Mouse (Mus musculus) thymus, postnatal 4 days (tissue): ENCODE measurements around the gene Rps15a.

Experiments
- DNase-seq: peaks from one replicate; pipeline ENCODE4 v3.0.0; 2021

Rps15a gene

GRCm38 (mm10) chr7:118113541-118114297 is 2.3 kb downstream of the Rps15a start:
- DNase-seq: no peak

GRCm38 (mm10) chr7:118111128-118111527 is 4.9 kb downstream of the Rps15a start:
- DNase-seq: no peak

DNA sequence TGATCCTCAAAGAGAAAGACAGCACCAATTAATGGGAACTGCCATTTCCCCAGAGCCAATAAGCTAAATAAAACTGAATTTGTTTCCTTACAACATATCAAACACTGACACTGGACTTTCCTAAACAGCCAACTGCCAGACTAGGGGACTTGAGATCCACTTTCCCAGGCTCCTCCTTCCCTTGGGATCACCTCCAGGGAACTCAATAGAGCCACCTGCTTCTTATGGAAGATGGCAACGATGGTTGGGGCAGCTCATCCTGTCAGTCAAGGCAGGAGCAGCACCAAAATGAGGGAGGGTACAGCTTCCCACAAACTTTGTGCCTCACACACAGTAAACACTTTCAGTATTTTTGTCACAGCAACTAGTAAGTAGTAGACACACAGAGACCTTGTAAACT is 8.3 kb downstream of the Rps15a start:
- no peak for DNase-seq

- no peak for DNase-seq
These were observed 11.4 kb downstream of the Rps15a start for GRCm38 (mm10) chr7:118104458-118105052.

DNA sequence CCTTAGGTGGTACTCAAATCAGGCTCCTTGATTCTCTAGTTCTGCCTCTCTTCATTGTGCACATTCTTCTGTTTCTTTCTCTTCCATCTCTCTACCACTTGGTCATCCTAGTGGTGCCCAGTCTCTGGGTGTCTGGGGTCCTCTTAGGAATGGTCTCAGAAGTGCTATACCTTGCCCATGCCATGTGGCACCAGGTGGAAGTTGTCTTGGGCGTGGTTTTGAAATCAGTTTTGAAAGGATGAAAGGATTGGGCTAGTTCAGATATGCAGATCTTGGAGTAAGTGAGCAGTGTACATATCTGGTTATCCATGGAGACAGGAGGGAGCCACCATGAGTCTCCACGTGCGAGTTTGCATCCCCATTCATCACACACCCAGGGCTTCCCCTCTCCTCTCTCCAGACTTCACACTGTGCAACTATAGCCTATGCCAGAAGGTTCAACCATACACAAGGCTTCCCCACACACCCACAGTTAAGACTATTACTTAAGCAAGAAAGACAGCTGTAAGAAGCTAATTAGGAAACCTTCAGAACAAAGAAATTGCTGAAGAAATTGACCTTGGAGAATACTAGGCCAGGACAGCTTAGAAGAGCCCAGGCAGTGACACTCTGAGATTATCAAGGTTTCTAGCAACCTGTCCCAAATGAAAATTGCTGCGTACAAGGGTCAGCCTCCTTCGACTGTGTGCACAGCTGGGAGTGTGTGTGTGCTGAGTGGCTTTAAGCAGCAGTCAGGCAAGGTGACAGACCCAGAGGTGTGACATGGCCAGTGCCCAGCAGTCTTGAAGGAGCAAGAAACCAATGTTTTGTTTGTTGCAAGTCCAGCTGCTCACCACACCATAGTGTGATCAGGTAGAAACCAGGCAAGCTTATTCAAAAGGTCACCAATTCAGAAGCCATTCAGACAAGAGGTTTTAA is 12.3 kb downstream of the Rps15a start:
- DNase-seq: no peak

DNA sequence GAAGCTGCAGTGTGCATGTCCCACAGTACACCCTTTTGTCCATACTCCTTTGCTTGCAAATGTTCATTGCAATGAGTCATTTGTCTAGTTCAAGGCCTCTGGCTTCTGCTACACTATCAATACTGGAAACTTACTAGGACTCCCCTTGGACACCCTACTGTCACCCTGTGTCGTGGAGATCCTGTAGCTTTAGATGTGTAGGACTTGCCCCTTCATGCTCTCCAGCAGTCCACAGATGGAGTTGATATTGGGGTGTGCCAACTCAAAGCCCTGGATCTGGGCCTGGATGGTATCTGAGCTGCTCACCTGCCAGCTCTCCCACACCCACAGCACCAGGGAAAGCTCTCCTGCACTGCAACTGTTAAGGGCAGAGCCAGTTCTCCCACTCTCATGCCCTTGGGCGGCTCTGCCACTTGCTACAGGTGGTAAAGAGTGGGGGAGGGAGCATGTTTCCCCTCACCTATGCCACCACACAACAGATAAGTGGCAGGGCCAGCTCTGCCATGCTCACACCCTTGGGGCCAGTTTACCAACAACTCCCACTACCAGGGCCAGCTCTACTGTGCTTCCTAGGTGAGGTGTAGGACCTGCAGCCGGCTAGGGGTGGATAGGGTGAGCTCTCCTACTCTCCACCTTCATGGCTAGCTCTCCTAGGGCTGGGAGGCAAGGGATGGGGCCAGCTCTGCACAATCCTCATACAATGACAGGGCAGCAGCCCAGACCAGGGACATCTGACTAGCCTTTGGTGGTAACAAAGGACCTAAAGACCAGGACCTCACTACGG is 13.1 kb downstream of the Rps15a start:
- DNase-seq: peak; percentile 20

DNA sequence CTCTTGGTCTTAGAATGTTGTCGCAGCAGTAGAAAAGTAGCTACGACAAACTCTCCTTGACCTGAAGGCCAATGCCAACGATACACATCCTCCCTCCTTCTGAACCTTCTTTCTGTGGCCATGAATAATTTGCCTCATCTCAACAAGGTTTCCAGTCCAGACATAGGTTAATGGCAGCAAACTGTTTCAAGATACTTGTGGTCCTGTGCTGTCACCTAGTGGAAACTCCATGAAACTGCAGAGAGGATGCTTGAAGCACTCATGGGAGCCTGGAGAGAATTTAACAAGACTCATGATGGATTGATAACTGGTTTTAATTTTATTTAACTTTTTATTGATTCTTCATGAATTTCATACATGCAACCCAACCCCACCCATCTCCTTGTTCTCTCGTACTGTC is 13.8 kb downstream of the Rps15a start:
- DNase-seq: peak; percentile 41

GRCm38 (mm10) chr7:118097615-118098014 is 18.4 kb downstream of the Rps15a start:
- DNase-seq: no peak

DNA sequence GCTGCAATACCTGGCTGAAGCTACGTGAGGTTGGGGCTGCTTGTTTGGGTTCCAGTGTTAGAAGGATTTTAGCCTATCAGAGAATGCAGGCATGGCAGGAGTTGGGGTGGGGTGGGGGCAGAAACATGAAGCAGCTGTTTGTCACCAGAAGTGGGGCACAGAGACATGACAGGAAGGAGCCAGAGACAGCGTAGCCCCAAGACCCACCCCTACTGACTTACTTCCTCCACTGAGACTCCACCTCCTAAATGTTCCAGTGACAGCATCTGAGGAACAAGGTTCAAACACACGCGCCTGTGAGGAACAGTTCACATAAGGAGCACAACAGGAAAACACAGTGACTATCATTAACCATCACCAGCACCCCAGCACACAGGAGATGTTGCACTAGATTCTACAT is 36.0 kb downstream of the Rps15a start:
- DNase-seq: peak; percentile 36

- DNase-seq: peak; percentile 25
These were observed 36.9 kb downstream of the Rps15a start for GRCm38 (mm10) chr7:118079097-118079496.

- no peak for DNase-seq
These were observed 48.7 kb downstream of the Rps15a start for GRCm38 (mm10) chr7:118067261-118067660.

GRCm38 (mm10) chr7:118056300-118056699 is 59.7 kb downstream of the Rps15a start:
- DNase-seq: no peak
